Mouse (Mus musculus) hindbrain, embryonic 14.5 days (tissue): ENCODE results near the gene Slc6a19. TPM values are rescaled to one million over a fixed set of nuclear protein-coding genes. Genes with fewer than 3 reads are reported as not detected.
"Not testable (repeated sequence)": the region's sequence is repeated elsewhere in the genome, so short reads cannot be mapped to it uniquely, and the experiment has no call there.

Experiments
- ATAC-seq: fragments of 200-750 bp; cut with Nextera tagmentation; 2 replicates; pipeline ENCODE4 v1.8.0; 2017; ENCODE audit warnings: moderate number of reproducible peaks, mild to moderate bottlenecking, moderate TSS enrichment, moderate library complexity; ENCODE audit not compliant: low FRiP score
- DNase-seq: peaks from one replicate; pipeline ENCODE4 v3.0.0-alpha.2; 2015; ENCODE audit warnings: low spot score
- H3K27ac ChIP-seq: fragments of 300-500 bp; sonication (generic); 2 replicates; pipeline ENCODE4 v1.5.1; 2014; ENCODE audit warnings: mild to moderate bottlenecking, moderate library complexity
- H3K27me3 ChIP-seq: fragments of 300-500 bp; sonication (generic); 2 replicates; pipeline ENCODE4 v1.6.1; 2014; ENCODE audit warnings: mild to moderate bottlenecking, low read length, mixed read lengths; ENCODE audit not compliant: control insufficient read depth, insufficient read depth
- H3K36me3 ChIP-seq: fragments of 300-500 bp; sonication (generic); replicated peaks from 2 replicates; pipeline ENCODE4 v1.6.1; 2014; ENCODE audit not compliant: control insufficient read depth, insufficient read depth
- H3K4me1 ChIP-seq: fragments of 300-500 bp; sonication (generic); replicated peaks from 2 replicates; pipeline ENCODE4 v1.6.1; 2014; ENCODE audit warnings: antibody characterized with exemption, low read length, mixed read lengths; ENCODE audit not compliant: control insufficient read depth, insufficient read depth
- H3K4me2 ChIP-seq: fragments of 300-500 bp; sonication (generic); replicated peaks from 2 replicates; pipeline ENCODE4 v1.6.1; 2014; ENCODE audit warnings: mild to moderate bottlenecking, moderate library complexity
- H3K4me3 ChIP-seq: fragments of 300-500 bp; sonication (generic); replicated peaks from 2 replicates; pipeline ENCODE4 v1.5.1; 2014; ENCODE audit warnings: mild to moderate bottlenecking, low read length
- H3K9ac ChIP-seq: fragments of 300-500 bp; sonication (generic); 2 replicates; pipeline ENCODE4 v1.6.1; 2014
- H3K9me3 ChIP-seq: fragments of 300-500 bp; sonication (generic); 2 replicates; pipeline ENCODE4 v1.6.1; 2016; ENCODE audit warnings: low read length; ENCODE audit not compliant: control insufficient read depth
- WGBS: fragments of 180-500 bp; shearing (Covaris S2); extraction: QIAGEN DNeasy Blood & Tissue Kit; methylation state at CpG from one replicate; pipeline ENCODE4 v1.1.7; 2014; 5-methylcytosine and 5-hydroxymethylcytosine counted together
- polyA plus RNA-seq: library from polyadenylated mRNA; unstranded; fragments of >200 nt; fragmentation: Nextera tagmentation; extraction: Ambion mirVana; gene quantifications from 2 replicates; pipeline ENCODE4 v1.2.1, GENCODE M21; 2014

The Slc6a19 gene
- polyA plus RNA-seq, 1 experiment from 2014 or later: 0.46 TPM

GRCm38 (mm10) chr13:73720241-73720640 lies 15.6 kb upstream of the Slc6a19 start:
- no peak for DNase-seq
- H3K36me3 ChIP-seq: no peaks in the 10 kb centered on the region
- H3K4me1 ChIP-seq: no peaks in the 10 kb centered on the region
- no peaks in the 10 kb centered on the region for H3K9me3 ChIP-seq
- no peak for ATAC-seq
- no peak overlapping the region for H3K9ac ChIP-seq
- H3K4me3 ChIP-seq: no peak overlapping the region
- no peak overlapping the region for H3K27ac ChIP-seq
- no peaks in the 10 kb centered on the region for H3K27me3 ChIP-seq
- WGBS: 91% methylated on average over 4 of the region's 4 CpGs
- no peak overlapping the region for H3K4me2 ChIP-seq

- ATAC-seq (peak; percentile 72; the same call in 1 of the 2 replicates), DNase-seq (peak; percentile 98)
- WGBS: 5% methylated on average over 2 of the region's 2 CpGs
- no peak overlapping the region for H3K4me2 ChIP-seq
- H3K36me3 ChIP-seq: no peaks in the 10 kb centered on the region
- H3K9ac ChIP-seq: no peak overlapping the region
- no peak overlapping the region for H3K27ac ChIP-seq
- H3K27me3 ChIP-seq: no peaks in the 10 kb centered on the region
- no peak overlapping the region for H3K4me3 ChIP-seq
- no peaks in the 10 kb centered on the region for H3K9me3 ChIP-seq
- H3K4me1 ChIP-seq: no peaks in the 10 kb centered on the region
These were observed 13.6 kb upstream of the Slc6a19 start for GRCm38 (mm10) chr13:73718225-73718624.

- DNase-seq (no peak), ATAC-seq (no peak)
- H3K9ac ChIP-seq: no peak overlapping the region
- no peaks in the 10 kb centered on the region for H3K9me3 ChIP-seq
- no peaks in the 10 kb centered on the region for H3K4me1 ChIP-seq
- H3K36me3 ChIP-seq: no peaks in the 10 kb centered on the region
- 80% methylated on average over 2 of the region's 2 CpGs for WGBS
- no peaks in the 10 kb centered on the region for H3K27me3 ChIP-seq
- H3K4me3 ChIP-seq: no peak overlapping the region
- no peak overlapping the region for H3K27ac ChIP-seq
- H3K4me2 ChIP-seq: no peak overlapping the region
These were observed 9.4 kb upstream of the Slc6a19 start for GRCm38 (mm10) chr13:73714020-73714419.

GRCm38 (mm10) chr13:73713204-73713603 lies 8.5 kb upstream of the Slc6a19 start:
- Histone ChIP-seq H3K4me1 (no peaks in the 10 kb centered on the region), H3K4me3 (no peak overlapping the region), H3K4me2 (no peak overlapping the region), H3K27me3 (no peaks in the 10 kb centered on the region), H3K9me3 (no peaks in the 10 kb centered on the region), H3K36me3 (no peaks in the 10 kb centered on the region), H3K9ac (no peak overlapping the region), H3K27ac (no peak overlapping the region)
- DNase-seq (no peak), ATAC-seq (no peak)
- WGBS: 82% methylated on average over 4 of the region's 4 CpGs

GRCm38 (mm10) chr13:73712228-73712627 lies 7.6 kb upstream of the Slc6a19 start:
- H3K27ac ChIP-seq: no peak overlapping the region
- no peaks in the 10 kb centered on the region for H3K9me3 ChIP-seq
- no peak overlapping the region for H3K4me2 ChIP-seq
- no peaks in the 10 kb centered on the region for H3K36me3 ChIP-seq
- H3K4me1 ChIP-seq: no peaks in the 10 kb centered on the region
- H3K9ac ChIP-seq: no peak overlapping the region
- DNase-seq (no peak), ATAC-seq (no peak)
- WGBS: 78% methylated on average over 3 of the region's 3 CpGs
- H3K4me3 ChIP-seq: no peak overlapping the region
- H3K27me3 ChIP-seq: no peaks in the 10 kb centered on the region

- H3K4me1 ChIP-seq: no peaks in the 10 kb centered on the region
- no peak overlapping the region for H3K4me2 ChIP-seq
- H3K4me3 ChIP-seq: no peak overlapping the region
- no peaks in the 10 kb centered on the region for H3K27me3 ChIP-seq
- ATAC-seq (no peak), DNase-seq (no peak)
- no peak overlapping the region for H3K27ac ChIP-seq
- no peaks in the 10 kb centered on the region for H3K36me3 ChIP-seq
- WGBS: 91% methylated on average over 5 of the region's 5 CpGs
- H3K9ac ChIP-seq: no peak overlapping the region
- no peaks in the 10 kb centered on the region for H3K9me3 ChIP-seq
These were observed 7.1 kb upstream of the Slc6a19 start for GRCm38 (mm10) chr13:73711803-73712202.

- Histone ChIP-seq H3K9me3 (no peaks in the 10 kb centered on the region), H3K4me1 (no peaks in the 10 kb centered on the region), H3K4me2 (no peak overlapping the region), H3K36me3 (no peaks in the 10 kb centered on the region), H3K9ac (no peak overlapping the region), H3K27ac (no peak overlapping the region), H3K27me3 (no peaks in the 10 kb centered on the region), H3K4me3 (no peak overlapping the region)
- DNase-seq (no peak), ATAC-seq (no peak)
- 96% methylated on average over 5 of the region's 5 CpGs for WGBS
These were observed 6.6 kb upstream of the Slc6a19 start for GRCm38 (mm10) chr13:73711221-73711620.

- no peak overlapping the region for H3K9ac ChIP-seq
- WGBS: 73% methylated on average over 6 of the region's 6 CpGs
These were observed 4.8 kb upstream of the Slc6a19 start for GRCm38 (mm10) chr13:73709491-73709890.

GRCm38 (mm10) chr13:73703486-73703885 lies 1.2 kb downstream of the Slc6a19 start:
- H3K9me3 ChIP-seq, H3K9ac ChIP-seq, ATAC-seq, H3K27me3 ChIP-seq, H3K4me3 ChIP-seq, H3K36me3 ChIP-seq, H3K27ac ChIP-seq, DNase-seq, H3K4me1 ChIP-seq, H3K4me2 ChIP-seq: not testable (repeated sequence)
- WGBS: 87% methylated on average over 4 of the region's 4 CpGs

More at GRCm38 (mm10) chr13:73709491-73709890, 4.8 kb upstream of the Slc6a19 start:
- no peak for DNase-seq
- Histone ChIP-seq H3K4me1 (no peaks in the 10 kb centered on the region), H3K27ac (no peak overlapping the region), H3K9me3 (no peaks in the 10 kb centered on the region), H3K4me3 (no peak overlapping the region), H3K36me3 (no peaks in the 10 kb centered on the region), H3K27me3 (no peaks in the 10 kb centered on the region), H3K4me2 (no peak overlapping the region)
- ATAC-seq: no peak

- no peak for ATAC-seq
These were observed 1.9 kb downstream of the Slc6a19 start for GRCm38 (mm10) chr13:73702776-73703175.

More at GRCm38 (mm10) chr13:73702776-73703175, 1.9 kb downstream of the Slc6a19 start:
- DNase-seq: no peak
- Histone ChIP-seq H3K27ac (no peak overlapping the region), H3K9ac (no peak overlapping the region), H3K4me1 (no peaks in the 10 kb centered on the region), H3K9me3 (no peaks in the 10 kb centered on the region), H3K36me3 (no peaks in the 10 kb centered on the region), H3K27me3 (no peaks in the 10 kb centered on the region), H3K4me3 (no peak overlapping the region), H3K4me2 (no peak overlapping the region)
- WGBS: 91% methylated on average over 4 of the region's 4 CpGs
